Mouse (Mus musculus) limb, embryonic 11.5 days (tissue): ENCODE measurements around the gene Aass. TPM values are rescaled to one million over a fixed set of nuclear protein-coding genes. Genes with fewer than 3 reads are reported as not detected.

Experiments used
- polyA plus RNA-seq: library from polyadenylated mRNA; unstranded; fragments of >200 nt; fragmentation: Nextera tagmentation; extraction: Ambion mirVana; gene quantifications from 2 replicates; pipeline ENCODE4 v1.2.1, GENCODE M21; 2014

The Aass gene
- polyA plus RNA-seq, 1 experiment from 2014 or later, result 9.8 TPM

Other genes starting within 250 kb of the Aass start
- gene Fezf1, start 115.4 kb upstream of the Aass start, polyA plus RNA-seq, result not detected in 2 replicates